Mouse (Mus musculus) hindbrain, postnatal 0 days (tissue): Measurements from ENCODE around the gene Slc35f5. TPM values are rescaled to one million over a fixed set of nuclear protein-coding genes. Genes with fewer than 3 reads are reported as not detected.

ENCODE experiments used
- ATAC-seq: fragments of 200-750 bp; cut with Nextera tagmentation; 2 replicates; pipeline ENCODE4 v1.8.0; 2017; ENCODE audit warnings: mild to moderate bottlenecking, moderate TSS enrichment, moderate library complexity
- DNase-seq: peaks from one replicate; pipeline ENCODE4 v3.0.0-alpha.2; 2015; ENCODE audit warnings: low spot score
- H3K27ac ChIP-seq: fragments of 300-500 bp; sonication (generic); 2 replicates; pipeline ENCODE4 v1.5.1; 2014; ENCODE audit warnings: mild to moderate bottlenecking
- H3K27me3 ChIP-seq: fragments of 300-500 bp; sonication (generic); 2 replicates; pipeline ENCODE4 v1.6.1; 2014; ENCODE audit warnings: low read length, mixed read lengths; ENCODE audit not compliant: insufficient read depth
- H3K36me3 ChIP-seq: fragments of 300-500 bp; sonication (generic); 2 replicates; pipeline ENCODE4 v1.6.1; 2014; ENCODE audit warnings: low read length, mixed read lengths; ENCODE audit not compliant: insufficient read depth
- H3K4me1 ChIP-seq: fragments of 300-500 bp; sonication (generic); 2 replicates; pipeline ENCODE4 v1.6.1; 2014; ENCODE audit warnings: antibody characterized with exemption, low read length, mixed read lengths; ENCODE audit not compliant: insufficient read depth
- H3K4me2 ChIP-seq: fragments of 300-500 bp; sonication (generic); 2 replicates; pipeline ENCODE4 v1.6.1; 2014; ENCODE audit warnings: low read depth, mild to moderate bottlenecking, low read length, moderate library complexity, mixed read lengths
- H3K4me3 ChIP-seq: fragments of 300-500 bp; sonication (generic); 2 replicates; pipeline ENCODE4 v1.5.1; 2014; ENCODE audit warnings: low read length
- H3K9ac ChIP-seq: fragments of 300-500 bp; sonication (generic); replicated peaks from 2 replicates; pipeline ENCODE4 v1.6.1; 2014; ENCODE audit warnings: mild to moderate bottlenecking, low read length, moderate library complexity, mixed read lengths
- H3K9me3 ChIP-seq: fragments of 300-500 bp; sonication (generic); 2 replicates; pipeline ENCODE4 v1.6.1; 2016; ENCODE audit warnings: low read length, mixed read lengths
- CTCF ChIP-seq: IDR thresholded peaks from 2 replicates; pipeline ENCODE4 v1.5.1; 2016; ENCODE audit warnings: antibody characterized with exemption, control low read depth, low read depth
- WGBS: fragments of 180-500 bp; shearing (Covaris S2); extraction: QIAGEN DNeasy Blood & Tissue Kit; methylation state at CpG from one replicate; pipeline ENCODE4 v1.1.7; 2014; 5-methylcytosine and 5-hydroxymethylcytosine counted together
- polyA plus RNA-seq: library from polyadenylated mRNA; unstranded; fragments of >200 nt; fragmentation: Nextera tagmentation; extraction: Ambion mirVana; gene quantifications from 2 replicates; pipeline ENCODE4 v1.2.1, GENCODE M21; 2015
- total RNA-seq: library from RNA; depleted of rRNA; stranded (reverse); fragments of >200 nt; gene quantifications from 2 replicates; pipeline ENCODE4 v1.2.3, GENCODE M21; 2014

The Slc35f5 gene
- total and polyA plus RNA-seq, 2 experiments from 2014 or later = 16.4 to 34.7 TPM

GRCm38 (mm10) chr1:125549872-125550271 lies 10.5 kb upstream of the Slc35f5 start:
- no peak for TF ChIP-seq CTCF
- Histone ChIP-seq H3K4me3 (no peak overlapping the region), H3K4me2 (no peak overlapping the region), H3K4me1 (no peaks in the 10 kb centered on the region), H3K27ac (no peak overlapping the region), H3K36me3 (no peaks in the 10 kb centered on the region), H3K9ac (no peak overlapping the region), H3K9me3 (no peaks in the 10 kb centered on the region), H3K27me3 (no peaks in the 10 kb centered on the region)
- no peak for DNase-seq
- ATAC-seq = no peak
- WGBS = 54% methylated on average over 1 of the region's 1 CpGs

- H3K9ac ChIP-seq = no peak overlapping the region
- H3K4me2 ChIP-seq = no peak overlapping the region
- no peak for ATAC-seq
- no peaks in the 10 kb centered on the region for H3K36me3 ChIP-seq
- H3K27ac ChIP-seq = no peak overlapping the region
- no peaks in the 10 kb centered on the region for H3K27me3 ChIP-seq
- no peak for TF ChIP-seq CTCF
- no peaks in the 10 kb centered on the region for H3K9me3 ChIP-seq
- DNase-seq = no peak
- WGBS = 79% methylated on average over 1 of the region's 1 CpGs
- H3K4me1 ChIP-seq = no peaks in the 10 kb centered on the region
- H3K4me3 ChIP-seq = no peak overlapping the region
Observed at GRCm38 (mm10) chr1:125550359-125550758, 10.0 kb upstream of the Slc35f5 start.

- no peak for TF ChIP-seq CTCF
- no peak for ATAC-seq
- H3K9me3 ChIP-seq = no peaks in the 10 kb centered on the region
- H3K27me3 ChIP-seq = no peaks in the 10 kb centered on the region
- H3K4me2 ChIP-seq = no peak overlapping the region
- no peak overlapping the region for H3K4me3 ChIP-seq
- no peak overlapping the region for H3K9ac ChIP-seq
- 92% methylated on average over 2 of the region's 2 CpGs for WGBS
- H3K36me3 ChIP-seq = no peaks in the 10 kb centered on the region
- DNase-seq = no peak
- H3K4me1 ChIP-seq = no peaks in the 10 kb centered on the region
- no peak overlapping the region for H3K27ac ChIP-seq
Observed at GRCm38 (mm10) chr1:125551564-125551963, 8.8 kb upstream of the Slc35f5 start.

- 81% methylated on average over 3 of the region's 3 CpGs for WGBS
Observed at GRCm38 (mm10) chr1:125559261-125559660, 1.1 kb upstream of the Slc35f5 start.

GRCm38 (mm10) chr1:125559721-125560120 lies 674 bp upstream of the Slc35f5 start:
- no peak for DNase-seq

More at GRCm38 (mm10) chr1:125559261-125559660, 1.1 kb upstream of the Slc35f5 start:
- Histone ChIP-seq H3K4me2 (peak overlapping the region; percentile 75; the same call in 1 of the 2 replicates), H3K4me3 (no peak overlapping the region), H3K27ac (no peak overlapping the region), H3K9ac (no peak overlapping the region), H3K36me3 (no peaks in the 10 kb centered on the region), H3K4me1 (peaks cover 6% of the 10 kb centered on the region; the same call in 1 of the 2 replicates), H3K9me3 (no peaks in the 10 kb centered on the region), H3K27me3 (no peaks in the 10 kb centered on the region)
- ATAC-seq (no peak), DNase-seq (no peak)
- TF ChIP-seq CTCF = no peak

GRCm38 (mm10) chr1:125561206-125561605 lies 811 bp downstream of the Slc35f5 start:
- Histone ChIP-seq H3K27me3 (no peaks in the 10 kb centered on the region), H3K4me2 (peak overlapping the region; percentile 75), H3K27ac (peak overlapping the region; percentile 95), H3K4me3 (peak overlapping the region; percentile 99), H3K4me1 (peaks cover 6% of the 10 kb centered on the region; the same call in 1 of the 2 replicates), H3K9ac (peak overlapping the region; percentile 95), H3K36me3 (no peaks in the 10 kb centered on the region), H3K9me3 (no peaks in the 10 kb centered on the region)
- peak; percentile 85 for DNase-seq
- no peak for TF ChIP-seq CTCF
- ATAC-seq = peak; percentile 46
- under 1% methylated on average over 29 of the region's 29 CpGs for WGBS

More at GRCm38 (mm10) chr1:125559721-125560120, 674 bp upstream of the Slc35f5 start:
- Histone ChIP-seq H3K4me1 (peaks cover 6% of the 10 kb centered on the region; the same call in 1 of the 2 replicates), H3K9ac (peak overlapping the region; percentile 95), H3K4me2 (peak overlapping the region; percentile 75), H3K4me3 (peak overlapping the region; percentile 99), H3K27me3 (no peaks in the 10 kb centered on the region), H3K36me3 (no peaks in the 10 kb centered on the region), H3K27ac (peak overlapping the region; percentile 95), H3K9me3 (no peaks in the 10 kb centered on the region)
- WGBS = 16% methylated on average over 2 of the region's 2 CpGs
- no peak for TF ChIP-seq CTCF
- ATAC-seq = no peak

- DNase-seq (no peak), ATAC-seq (no peak)
- H3K27ac ChIP-seq = no peak overlapping the region
- WGBS = 72% methylated on average over 4 of the region's 4 CpGs
- no peaks in the 10 kb centered on the region for H3K27me3 ChIP-seq
- no peak overlapping the region for H3K9ac ChIP-seq
- no peaks in the 10 kb centered on the region for H3K36me3 ChIP-seq
- no peaks in the 10 kb centered on the region for H3K9me3 ChIP-seq
- TF ChIP-seq CTCF = no peak
- H3K4me3 ChIP-seq = peak overlapping the region; percentile 99
- H3K4me1 ChIP-seq = peaks cover 6% of the 10 kb centered on the region; the same call in 1 of the 2 replicates
- peak overlapping the region; percentile 75 for H3K4me2 ChIP-seq
Observed at GRCm38 (mm10) chr1:125561841-125562240, 1.4 kb downstream of the Slc35f5 start.
